Mouse (Mus musculus): ENCODE measurements around the gene Tgfbrap1.

DNA sequence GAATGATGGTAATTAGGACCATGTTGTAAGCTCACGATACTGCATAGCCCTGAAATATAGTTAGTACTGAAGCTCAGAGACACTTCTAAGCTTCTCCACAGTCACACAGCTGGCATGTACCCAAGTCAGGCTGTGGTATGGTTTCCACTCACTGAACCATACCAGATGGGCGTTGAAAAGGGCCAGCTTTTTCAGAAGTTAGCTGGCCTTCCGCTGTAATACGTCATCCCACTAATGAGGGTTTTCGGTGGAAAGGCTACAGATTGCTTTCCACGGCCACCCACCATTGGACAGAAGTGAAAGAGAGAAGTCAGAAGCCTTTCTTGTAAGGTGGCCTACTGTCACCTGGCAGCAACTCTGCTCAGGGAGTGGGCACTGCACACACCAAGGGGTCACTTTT is 44.4 kb upstream of the Tgfbrap1 start:
- TF ChIP-seq CTCF (IDR thresholded peaks at IDR 0.05), result no peak
- TF ChIP-seq EP300 (IDR thresholded peaks at IDR 0.05), result no peak
